Mouse (Mus musculus) heart, embryonic 10.5 days (tissue): ENCODE measurements around the gene Gper1. TPM values are rescaled to one million over a fixed set of nuclear protein-coding genes. Genes with fewer than 3 reads are reported as not detected.

Experiments
- DNase-seq: peaks from one replicate; pipeline ENCODE4 v3.0.0-alpha.2; 2017; ENCODE audit warnings: low spot score
- H3K27ac ChIP-seq: fragments of 300-500 bp; sonication (generic); 2 replicates; pipeline ENCODE4 v1.5.1; 2016; ENCODE audit warnings: mild to moderate bottlenecking
- H3K27me3 ChIP-seq: fragments of 300-500 bp; sonication (generic); 2 replicates; pipeline ENCODE4 v1.6.1; 2016; ENCODE audit warnings: mild to moderate bottlenecking; ENCODE audit not compliant: poor library complexity, insufficient read depth, severe bottlenecking
- H3K36me3 ChIP-seq: fragments of 300-500 bp; sonication (generic); 2 replicates; pipeline ENCODE4 v1.6.1; 2016; ENCODE audit warnings: mild to moderate bottlenecking, moderate library complexity
- H3K4me1 ChIP-seq: fragments of 300-500 bp; sonication (generic); 2 replicates; pipeline ENCODE4 v1.6.1; 2016; ENCODE audit warnings: mild to moderate bottlenecking
- H3K4me3 ChIP-seq: fragments of 300-500 bp; sonication (generic); 2 replicates; pipeline ENCODE4 v1.5.1; 2016; ENCODE audit warnings: mild to moderate bottlenecking, moderate library complexity
- H3K9me3 ChIP-seq: fragments of 300-500 bp; sonication (generic); 2 replicates; pipeline ENCODE4 v1.6.1; 2016; ENCODE audit warnings: mild to moderate bottlenecking, moderate library complexity
- WGBS: fragments of 180-500 bp; shearing (Covaris S2); methylation state at CpG from one replicate; pipeline ENCODE4 v1.1.7; 2016; 5-methylcytosine and 5-hydroxymethylcytosine counted together
- polyA plus RNA-seq: library from polyadenylated mRNA; unstranded; fragments of >200 nt; fragmentation: Nextera tagmentation; extraction: Ambion mirVana; gene quantifications from 2 replicates; pipeline ENCODE4 v1.2.1, GENCODE M21; 2016

Gene Gper1
- polyA plus RNA-seq, 1 experiment from 2014 or later, result 0.36 TPM

DNA sequence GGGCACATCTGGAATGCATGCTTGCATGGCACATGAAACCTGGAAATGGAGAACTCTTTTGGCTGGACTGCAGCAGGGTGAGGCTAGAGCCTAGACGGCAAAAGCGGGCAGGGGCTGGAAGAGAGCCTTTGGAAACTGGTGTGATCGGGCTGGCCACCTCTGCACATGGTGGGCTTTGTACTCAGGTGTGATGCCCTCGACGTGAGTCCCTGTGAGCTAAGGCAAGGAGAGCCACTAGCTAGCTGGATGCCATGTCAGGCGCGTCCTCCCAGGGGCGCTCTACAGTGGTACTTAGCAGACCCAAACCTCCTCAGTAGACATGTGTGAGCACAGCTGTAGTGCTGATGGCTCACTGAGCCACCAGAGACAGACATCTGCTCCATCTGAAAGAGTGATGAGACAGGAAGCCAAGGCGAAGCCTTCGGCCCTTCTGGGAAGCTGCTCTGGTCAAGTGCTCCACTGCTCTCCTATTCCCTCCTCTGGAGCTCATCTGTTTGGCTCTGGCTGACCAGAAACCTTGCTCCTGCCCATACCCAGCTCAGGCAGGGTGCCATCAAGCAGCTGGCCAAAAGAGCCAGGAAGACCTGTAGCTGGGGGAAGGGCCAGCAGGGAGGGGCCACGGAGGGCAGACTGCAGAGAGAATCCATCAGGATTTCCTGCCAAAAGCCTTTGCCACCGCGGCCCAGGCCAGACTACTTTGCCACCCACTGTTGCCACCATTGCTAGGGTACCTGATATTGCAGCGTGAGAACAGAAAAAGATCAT is 15.6 kb upstream of the Gper1 start:
- H3K4me3 ChIP-seq, result no peak overlapping the region
- DNase-seq, result no peak
- peaks cover 44% of the 10 kb centered on the region for H3K27me3 ChIP-seq
- no peaks in the 10 kb centered on the region for H3K36me3 ChIP-seq
- WGBS, result 81% methylated on average over 14 of the region's 14 CpGs
- no peak overlapping the region for H3K27ac ChIP-seq
- H3K4me1 ChIP-seq, result peaks cover 63% of the 10 kb centered on the region
- no peaks in the 10 kb centered on the region for H3K9me3 ChIP-seq

DNA sequence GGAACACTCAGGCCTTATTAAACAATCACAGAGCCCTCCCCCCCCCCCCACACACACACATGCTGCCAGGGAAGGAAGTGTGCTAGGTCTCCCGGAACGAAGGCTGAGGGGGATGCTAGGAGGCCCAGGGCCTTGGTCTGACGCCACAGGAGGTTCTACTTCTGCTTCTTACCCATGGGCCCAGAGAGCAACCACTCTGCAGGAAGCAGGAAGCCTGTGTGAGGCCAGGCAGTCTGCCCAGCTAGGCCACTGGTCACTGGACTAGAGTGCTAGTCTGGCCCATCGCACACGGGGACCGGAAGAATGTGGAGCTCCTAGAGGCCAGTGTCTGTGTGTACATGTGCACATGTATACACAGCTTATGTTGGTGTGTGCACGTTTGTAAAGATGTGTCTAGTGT is 14.4 kb upstream of the Gper1 start:
- WGBS, result 74% methylated on average over 7 of the region's 7 CpGs
- DNase-seq, result no peak
- H3K36me3 ChIP-seq, result no peaks in the 10 kb centered on the region
- H3K9me3 ChIP-seq, result no peaks in the 10 kb centered on the region
- peaks cover 63% of the 10 kb centered on the region for H3K4me1 ChIP-seq
- H3K27ac ChIP-seq, result no peak overlapping the region
- H3K27me3 ChIP-seq, result peaks cover 51% of the 10 kb centered on the region
- H3K4me3 ChIP-seq, result no peak overlapping the region

DNA sequence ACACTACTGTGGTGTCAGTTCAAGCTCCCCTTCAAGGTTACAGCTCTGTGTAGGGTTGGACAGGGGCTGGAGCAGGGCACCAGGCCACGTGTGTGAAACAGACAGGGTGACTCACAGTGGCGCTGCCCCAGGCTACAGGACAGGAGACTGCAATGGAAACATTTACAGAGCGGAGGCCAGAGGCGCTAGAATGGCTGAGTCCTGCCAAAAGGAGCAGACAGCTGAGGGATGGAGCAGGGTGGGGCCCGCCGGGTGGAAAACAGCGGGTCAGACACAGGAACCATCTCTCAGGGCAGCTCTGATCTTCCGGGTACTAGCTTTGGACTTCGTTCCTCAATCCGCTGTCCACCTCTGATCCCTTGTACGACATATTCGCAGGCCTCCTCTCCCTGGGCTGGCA is 13.5 kb upstream of the Gper1 start:
- no peak overlapping the region for H3K4me3 ChIP-seq
- no peaks in the 10 kb centered on the region for H3K9me3 ChIP-seq
- H3K27me3 ChIP-seq, result peaks cover 56% of the 10 kb centered on the region
- WGBS, result 76% methylated on average over 12 of the region's 12 CpGs
- peaks cover 54% of the 10 kb centered on the region for H3K4me1 ChIP-seq
- no peak for DNase-seq
- no peaks in the 10 kb centered on the region for H3K36me3 ChIP-seq
- no peak overlapping the region for H3K27ac ChIP-seq

DNA sequence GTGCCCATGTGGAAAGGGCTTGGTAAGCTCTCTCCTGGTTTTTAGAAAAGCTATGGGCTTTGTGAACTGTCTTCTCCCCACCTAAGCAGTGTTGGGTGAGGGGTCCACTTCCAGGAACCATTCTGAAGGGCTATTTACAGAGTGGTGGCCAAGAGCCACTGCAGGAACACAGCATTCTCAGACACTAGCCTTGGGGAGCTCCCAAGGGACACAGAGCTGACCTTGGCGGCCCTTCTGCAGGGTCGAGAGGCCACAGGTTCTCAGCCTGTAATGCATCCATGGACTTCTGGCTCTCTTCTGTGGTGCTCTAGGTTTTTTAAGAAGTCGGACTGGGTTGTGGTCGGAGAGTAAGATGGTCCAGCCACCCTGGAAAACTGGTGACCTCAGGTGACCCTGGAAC is 12.9 kb upstream of the Gper1 start:
- DNase-seq, result no peak
- H3K27me3 ChIP-seq, result peaks cover 56% of the 10 kb centered on the region
- no peaks in the 10 kb centered on the region for H3K9me3 ChIP-seq
- H3K36me3 ChIP-seq, result 0 out of 2 replicates have a peak, but pooled peaks cover 5% of the 10 kb centered on the region
- peak overlapping the region; percentile 16; the same call in 1 of the 2 replicates for H3K27ac ChIP-seq
- H3K4me3 ChIP-seq, result no peak overlapping the region
- 84% methylated on average over 4 of the region's 4 CpGs for WGBS
- peaks cover 48% of the 10 kb centered on the region for H3K4me1 ChIP-seq

DNA sequence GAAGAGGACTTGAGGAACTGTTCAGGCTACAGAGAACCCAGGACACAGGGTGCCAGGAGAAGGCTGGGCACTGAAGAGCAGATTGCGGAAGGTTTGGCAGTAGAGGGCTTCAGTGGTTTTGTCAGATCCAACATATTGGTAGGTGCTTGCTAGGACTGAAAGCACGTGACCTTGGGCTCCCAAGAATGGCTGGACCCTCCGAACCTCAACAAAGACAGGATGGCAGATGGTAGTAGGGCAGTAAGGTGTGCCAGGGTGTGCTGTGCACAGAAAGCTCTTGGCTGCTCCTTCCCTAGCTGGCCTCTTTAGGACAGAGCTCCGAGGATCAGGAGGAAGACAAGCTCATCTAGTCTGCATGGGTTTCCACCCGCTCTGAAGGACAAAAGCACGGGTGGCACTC is 11.8 kb upstream of the Gper1 start:
- DNase-seq, result no peak
- Histone ChIP-seq H3K9me3 (no peaks in the 10 kb centered on the region), H3K36me3 (0 out of 2 replicates have a peak, but pooled peaks cover 5% of the 10 kb centered on the region), H3K27me3 (peaks cover 63% of the 10 kb centered on the region), H3K27ac (no peak overlapping the region), H3K4me3 (no peak overlapping the region), H3K4me1 (peaks cover 38% of the 10 kb centered on the region)
- 92% methylated on average over 6 of the region's 6 CpGs for WGBS

DNA sequence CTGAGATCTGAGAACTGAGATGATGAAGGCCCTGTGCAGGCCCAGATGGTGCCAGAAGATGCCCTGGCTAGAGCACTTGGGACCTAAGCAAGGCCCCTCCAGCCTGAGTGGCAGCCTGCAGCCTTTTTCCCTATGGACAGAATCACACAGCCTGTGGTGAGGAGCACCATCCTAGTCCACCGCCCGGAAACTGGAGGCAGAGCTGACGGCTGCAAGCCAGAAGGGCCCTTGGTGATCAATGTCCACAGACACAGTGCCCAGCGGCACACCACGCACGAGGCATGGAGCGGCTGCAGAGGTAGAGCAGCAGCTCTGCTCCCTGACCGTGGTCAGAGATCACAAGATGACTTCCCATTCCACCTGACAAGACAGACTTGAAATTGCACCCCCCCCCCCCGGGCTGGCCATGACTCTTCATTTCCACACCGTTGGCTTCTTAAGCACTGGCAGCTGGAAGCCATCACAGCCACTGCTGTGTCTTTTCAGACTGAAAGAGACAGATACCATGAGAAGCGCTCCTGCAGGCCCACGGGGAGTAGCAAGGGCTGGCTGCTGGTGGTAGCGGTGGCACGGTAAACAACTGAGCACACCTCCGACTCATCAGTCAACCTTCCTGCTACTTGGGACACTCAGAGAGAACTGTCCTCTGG is 11.2 kb upstream of the Gper1 start:
- Histone ChIP-seq H3K4me3 (no peak overlapping the region), H3K27me3 (peaks cover 69% of the 10 kb centered on the region), H3K36me3 (0 out of 2 replicates have a peak, but pooled peaks cover 5% of the 10 kb centered on the region), H3K9me3 (no peaks in the 10 kb centered on the region), H3K4me1 (peaks cover 33% of the 10 kb centered on the region), H3K27ac (no peak overlapping the region)
- 76% methylated on average over 15 of the region's 15 CpGs for WGBS
- DNase-seq, result no peak

DNA sequence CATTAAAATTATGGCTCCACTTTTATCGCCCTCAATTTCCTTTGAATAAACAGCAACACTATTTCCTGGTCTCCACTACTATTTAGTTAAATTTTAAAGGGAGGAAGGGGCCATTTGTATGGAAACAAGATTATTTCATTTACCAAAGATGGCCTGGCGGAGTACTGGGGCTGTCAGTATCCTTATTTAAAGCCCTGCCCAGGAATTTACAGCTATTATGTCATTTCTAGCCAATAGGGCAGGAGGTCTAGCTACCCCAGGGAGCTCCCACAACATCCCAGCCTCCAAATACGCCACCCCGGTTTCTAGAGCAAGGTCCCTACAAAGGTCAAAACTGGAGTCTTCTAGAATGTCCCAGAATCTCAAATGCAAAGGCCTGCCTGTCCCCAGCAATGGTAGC is 9.4 kb upstream of the Gper1 start:
- peaks cover 65% of the 10 kb centered on the region for H3K27me3 ChIP-seq

DNA sequence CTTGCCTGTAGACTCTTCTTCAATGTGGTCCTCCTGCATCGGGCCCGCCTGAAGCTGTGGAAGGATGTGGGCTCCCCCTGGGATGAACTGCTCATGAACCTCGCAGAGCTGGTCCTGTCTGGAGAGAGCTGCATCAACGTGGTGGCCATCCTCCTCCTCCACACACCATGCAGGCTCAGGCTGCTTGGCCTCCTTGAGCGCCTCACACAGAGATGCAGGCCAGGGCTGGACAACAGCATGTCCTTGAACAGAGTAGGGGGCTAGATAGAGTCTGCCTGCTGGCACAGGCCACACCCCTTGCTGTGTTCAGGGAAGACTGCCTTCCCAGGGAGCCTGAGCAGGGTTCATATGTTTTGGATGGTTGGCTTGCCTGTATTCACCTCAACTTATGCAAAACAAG is 8.0 kb upstream of the Gper1 start:
- no peak for DNase-seq
- WGBS, result 86% methylated on average over 5 of the region's 5 CpGs
- no peaks in the 10 kb centered on the region for H3K9me3 ChIP-seq
- H3K36me3 ChIP-seq, result 0 out of 2 replicates have a peak, but pooled peaks cover 5% of the 10 kb centered on the region
- peaks cover 40% of the 10 kb centered on the region for H3K4me1 ChIP-seq
- H3K27me3 ChIP-seq, result peaks cover 71% of the 10 kb centered on the region
- no peak overlapping the region for H3K27ac ChIP-seq
- no peak overlapping the region for H3K4me3 ChIP-seq

More for the DNA sequence above, 9.4 kb upstream of the Gper1 start:
- H3K36me3 ChIP-seq, result 0 out of 2 replicates have a peak, but pooled peaks cover 5% of the 10 kb centered on the region
- H3K9me3 ChIP-seq, result no peaks in the 10 kb centered on the region
- 87% methylated on average over 4 of the region's 4 CpGs for WGBS
- no peak for DNase-seq
- no peak overlapping the region for H3K27ac ChIP-seq
- H3K4me3 ChIP-seq, result no peak overlapping the region
- peaks cover 35% of the 10 kb centered on the region for H3K4me1 ChIP-seq

DNA sequence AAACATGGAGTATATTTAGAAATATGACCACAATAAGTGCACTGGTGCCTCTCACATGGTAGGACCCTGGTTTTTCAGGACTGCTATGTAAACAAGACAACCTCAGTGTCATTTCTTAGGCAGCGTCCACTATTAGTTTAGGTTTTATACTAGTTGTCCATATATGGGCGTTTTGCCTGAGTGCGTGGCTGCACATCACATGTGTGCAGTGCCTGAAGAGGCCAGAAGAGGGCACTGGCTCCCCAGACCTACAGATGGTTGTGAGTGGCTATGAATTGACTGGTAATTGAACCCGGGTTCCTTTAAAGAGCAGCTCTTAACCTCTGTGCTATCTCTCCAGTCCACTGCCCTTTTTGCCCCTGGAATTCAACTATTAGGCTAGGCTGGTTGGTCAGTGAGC is 6.0 kb upstream of the Gper1 start:
- Histone ChIP-seq H3K27me3 (peaks cover 79% of the 10 kb centered on the region), H3K9me3 (no peaks in the 10 kb centered on the region), H3K4me1 (peaks cover 27% of the 10 kb centered on the region), H3K27ac (no peak overlapping the region), H3K4me3 (no peak overlapping the region), H3K36me3 (0 out of 2 replicates have a peak, but pooled peaks cover 5% of the 10 kb centered on the region)
- no peak for DNase-seq
- 96% methylated on average over 4 of the region's 4 CpGs for WGBS

DNA sequence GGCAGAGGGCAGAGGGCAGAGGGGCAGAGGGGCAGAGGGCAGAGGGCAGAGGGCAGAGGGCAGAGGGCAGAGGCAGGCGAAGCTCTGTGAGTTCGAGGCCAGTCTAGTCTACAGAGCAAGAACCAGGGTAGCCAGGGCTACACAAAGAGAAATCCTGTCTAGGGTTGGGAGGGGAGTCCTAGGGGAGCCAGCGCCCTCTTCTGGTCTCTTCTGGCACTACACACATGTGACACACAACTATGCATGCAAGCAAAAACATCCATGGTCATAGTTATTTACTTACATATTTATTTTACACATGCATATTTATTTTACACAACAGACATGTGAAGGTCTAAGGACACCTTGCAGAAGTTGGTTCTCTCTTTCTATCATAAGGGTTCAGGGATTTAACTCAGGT is 5.5 kb upstream of the Gper1 start:
- no peak for DNase-seq
- 83% methylated on average over 3 of the region's 3 CpGs for WGBS
- Histone ChIP-seq H3K27me3 (peaks cover 79% of the 10 kb centered on the region), H3K4me1 (peaks cover 24% of the 10 kb centered on the region), H3K36me3 (0 out of 2 replicates have a peak, but pooled peaks cover 5% of the 10 kb centered on the region), H3K9me3 (no peaks in the 10 kb centered on the region), H3K27ac (no peak overlapping the region), H3K4me3 (no peak overlapping the region)

DNA sequence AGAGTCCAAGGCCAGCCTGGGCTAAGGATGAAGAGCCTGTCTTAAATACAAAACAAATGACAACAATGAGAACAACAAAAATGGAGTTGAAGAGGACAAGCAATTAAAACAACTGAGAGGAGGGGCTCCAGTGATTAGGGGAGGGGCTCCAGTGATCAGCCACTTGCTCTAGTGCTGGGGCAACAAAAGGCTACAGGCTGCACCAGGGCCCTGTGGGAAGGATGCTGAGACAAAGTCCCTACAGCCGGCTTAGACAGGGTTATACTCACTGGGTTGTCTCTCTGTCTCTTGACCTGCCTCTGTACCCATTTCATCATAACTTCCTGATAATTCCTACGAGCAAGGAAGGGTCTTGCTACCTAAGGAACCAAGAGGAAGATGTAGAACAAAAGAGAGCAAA is 4.8 kb upstream of the Gper1 start:
- peaks cover 27% of the 10 kb centered on the region for H3K4me1 ChIP-seq
- DNase-seq, result no peak
- H3K27ac ChIP-seq, result 0 out of 2 replicates have a peak overlapping the region, but pooled peaks have one; percentile 49
- H3K9me3 ChIP-seq, result no peaks in the 10 kb centered on the region
- H3K27me3 ChIP-seq, result peaks cover 80% of the 10 kb centered on the region
- H3K4me3 ChIP-seq, result no peak overlapping the region
- 60% methylated on average over 2 of the region's 2 CpGs for WGBS
- 0 out of 2 replicates have a peak, but pooled peaks cover 5% of the 10 kb centered on the region for H3K36me3 ChIP-seq

DNA sequence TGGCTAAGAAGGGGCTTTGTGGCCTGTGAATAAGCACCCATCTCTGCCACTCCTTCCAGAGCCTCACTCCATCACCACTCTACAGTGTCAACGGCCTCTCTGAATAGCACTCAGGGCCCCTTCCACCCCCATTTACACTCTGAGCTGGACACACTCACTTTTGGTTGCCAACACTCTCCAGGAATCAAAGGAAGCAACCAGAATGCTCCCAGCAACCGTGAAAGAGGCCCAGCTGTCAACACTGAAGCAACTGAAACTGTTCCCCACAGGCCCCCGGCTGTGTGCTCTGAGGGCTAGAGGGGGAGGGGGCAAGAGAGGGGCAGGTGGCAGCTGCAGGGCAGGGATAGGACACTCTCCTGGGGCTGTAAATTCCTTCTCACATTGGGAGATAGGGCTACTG is 4.3 kb upstream of the Gper1 start:
- Histone ChIP-seq H3K27ac (peak overlapping the region; percentile 49), H3K36me3 (0 out of 2 replicates have a peak, but pooled peaks cover 5% of the 10 kb centered on the region), H3K4me3 (no peak overlapping the region), H3K27me3 (peaks cover 80% of the 10 kb centered on the region), H3K4me1 (peaks cover 30% of the 10 kb centered on the region), H3K9me3 (no peaks in the 10 kb centered on the region)
- peak; percentile 87 for DNase-seq
- WGBS, result 17% methylated on average over 3 of the region's 3 CpGs

DNA sequence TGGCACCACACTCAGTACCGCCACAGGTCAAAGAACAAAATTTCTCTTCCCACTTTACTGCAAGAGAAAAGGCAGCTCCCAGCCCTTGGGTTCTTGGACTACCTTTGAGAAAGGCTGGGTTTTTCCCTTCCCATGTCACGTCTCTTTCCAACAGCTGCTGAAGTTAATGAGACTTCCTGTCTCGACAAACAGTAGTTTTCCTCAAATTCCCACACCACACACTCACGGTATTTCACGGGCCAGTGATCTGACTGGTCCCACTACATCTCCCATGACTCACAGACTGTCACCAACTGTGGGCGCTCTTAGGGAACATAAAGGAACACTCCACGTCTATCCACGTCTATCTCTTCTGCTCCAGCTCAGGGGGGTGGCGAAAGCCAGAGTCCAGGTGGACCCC is 2.2 kb downstream of the Gper1 start:
- WGBS, result 79% methylated on average over 9 of the region's 9 CpGs
- no peak overlapping the region for H3K4me3 ChIP-seq
- H3K9me3 ChIP-seq, result no peaks in the 10 kb centered on the region
- peaks cover 2% of the 10 kb centered on the region; the same call in 1 of the 2 replicates for H3K36me3 ChIP-seq
- no peak for DNase-seq
- peaks cover 94% of the 10 kb centered on the region for H3K27me3 ChIP-seq
- H3K27ac ChIP-seq, result no peak overlapping the region
- H3K4me1 ChIP-seq, result peaks cover 21% of the 10 kb centered on the region
